Mouse (Mus musculus) embryonic facial prominence, embryonic 14.5 days (tissue): ENCODE results near the gene Prss53. TPM values are rescaled to one million over a fixed set of nuclear protein-coding genes. Genes with fewer than 3 reads are reported as not detected.

Source experiments
- ATAC-seq: fragments of 200-750 bp; cut with Nextera tagmentation; 2 replicates; pipeline ENCODE4 v1.8.0; 2017; ENCODE audit warnings: low read depth, moderate number of reproducible peaks, moderate TSS enrichment
- DNase-seq: peaks from one replicate; pipeline ENCODE4 v3.0.0-alpha.2; 2015; ENCODE audit warnings: low spot score
- H3K27ac ChIP-seq: fragments of 300-500 bp; sonication (generic); replicated peaks from 2 replicates; pipeline ENCODE4 v1.5.1; 2014; ENCODE audit warnings: low read depth, mild to moderate bottlenecking, low read length, moderate library complexity
- H3K27me3 ChIP-seq: fragments of 300-500 bp; sonication (generic); replicated peaks from 2 replicates; pipeline ENCODE4 v1.6.1; 2014; ENCODE audit warnings: low read length; ENCODE audit not compliant: control insufficient read depth, insufficient read depth
- H3K36me3 ChIP-seq: fragments of 300-500 bp; sonication (generic); 2 replicates; pipeline ENCODE4 v1.6.1; 2014; ENCODE audit warnings: low read length, mixed read lengths; ENCODE audit not compliant: control insufficient read depth, insufficient read depth
- H3K4me1 ChIP-seq: fragments of 300-500 bp; sonication (generic); 2 replicates; pipeline ENCODE4 v1.6.1; 2014; ENCODE audit warnings: antibody characterized with exemption, low read length; ENCODE audit not compliant: control insufficient read depth, insufficient read depth
- H3K4me2 ChIP-seq: fragments of 300-500 bp; sonication (generic); 2 replicates; pipeline ENCODE4 v1.6.1; 2014; ENCODE audit warnings: low read depth, mild to moderate bottlenecking, low read length, moderate library complexity, mixed read lengths
- H3K4me3 ChIP-seq: fragments of 300-500 bp; sonication (generic); 2 replicates; pipeline ENCODE4 v1.5.1; 2014; ENCODE audit warnings: low read depth, mild to moderate bottlenecking, low read length
- H3K9ac ChIP-seq: fragments of 300-500 bp; sonication (generic); 2 replicates; pipeline ENCODE4 v1.6.1; 2014; ENCODE audit warnings: low read depth, mild to moderate bottlenecking, low read length, moderate library complexity, mixed read lengths
- H3K9me3 ChIP-seq: fragments of 300-500 bp; sonication (generic); 2 replicates; pipeline ENCODE4 v1.6.1; 2016; ENCODE audit warnings: low read length; ENCODE audit not compliant: control insufficient read depth
- WGBS: fragments of 180-500 bp; shearing (Covaris S2); extraction: QIAGEN DNeasy Blood & Tissue Kit; methylation state at CpG from one replicate; pipeline ENCODE4 v1.1.7; 2014; 5-methylcytosine and 5-hydroxymethylcytosine counted together
- polyA plus RNA-seq: library from polyadenylated mRNA; unstranded; fragments of >200 nt; fragmentation: Nextera tagmentation; extraction: Ambion mirVana; gene quantifications from 2 replicates; pipeline ENCODE4 v1.2.1, GENCODE M21; 2014

Gene Prss53
- polyA plus RNA-seq, 1 experiment from 2014 or later: 2.4 TPM

- 72% methylated on average over 6 of the region's 6 CpGs for WGBS
- Histone ChIP-seq H3K9ac (no peak overlapping the region), H3K27me3 (no peaks in the 10 kb centered on the region), H3K27ac (no peak overlapping the region), H3K4me1 (no peaks in the 10 kb centered on the region), H3K4me2 (no peak overlapping the region), H3K9me3 (no peaks in the 10 kb centered on the region), H3K4me3 (no peak overlapping the region), H3K36me3 (peaks cover 70% of the 10 kb centered on the region)
- DNase-seq (no peak), ATAC-seq (no peak)
These were observed 31.9 kb upstream of the Prss53 start for GRCm38 (mm10) chr7:127922451-127923275.

- Histone ChIP-seq H3K27ac (no peak overlapping the region), H3K4me1 (no peaks in the 10 kb centered on the region), H3K36me3 (peaks cover 76% of the 10 kb centered on the region), H3K27me3 (no peaks in the 10 kb centered on the region), H3K4me3 (no peak overlapping the region), H3K9me3 (no peaks in the 10 kb centered on the region), H3K9ac (no peak overlapping the region), H3K4me2 (no peak overlapping the region)
- ATAC-seq: no peak
- no peak for DNase-seq
- 72% methylated on average over 7 of the region's 8 CpGs for WGBS
These were observed 30.7 kb upstream of the Prss53 start for GRCm38 (mm10) chr7:127921516-127921915.

- ATAC-seq: no peak
- DNase-seq: no peak
- WGBS: 73% methylated on average over 7 of the region's 7 CpGs
- Histone ChIP-seq H3K4me2 (no peak overlapping the region), H3K9ac (no peak overlapping the region), H3K27ac (no peak overlapping the region), H3K4me1 (no peaks in the 10 kb centered on the region), H3K4me3 (no peak overlapping the region), H3K36me3 (peaks cover 75% of the 10 kb centered on the region), H3K27me3 (no peaks in the 10 kb centered on the region), H3K9me3 (no peaks in the 10 kb centered on the region)
These were observed 28.5 kb upstream of the Prss53 start for GRCm38 (mm10) chr7:127919290-127919689.

- peaks cover 65% of the 10 kb centered on the region for H3K36me3 ChIP-seq
- WGBS: 54% methylated on average over 3 of the region's 3 CpGs
- H3K4me1 ChIP-seq: peaks cover 1% of the 10 kb centered on the region; the same call in 1 of the 2 replicates
- no peak overlapping the region for H3K4me3 ChIP-seq
- no peak overlapping the region for H3K4me2 ChIP-seq
- no peak overlapping the region for H3K9ac ChIP-seq
- no peaks in the 10 kb centered on the region for H3K27me3 ChIP-seq
- no peak overlapping the region for H3K27ac ChIP-seq
- ATAC-seq (no peak), DNase-seq (no peak)
- H3K9me3 ChIP-seq: no peaks in the 10 kb centered on the region
These were observed 27.4 kb upstream of the Prss53 start for GRCm38 (mm10) chr7:127918203-127918602.

GRCm38 (mm10) chr7:127915293-127915692, 24.5 kb upstream of the Prss53 start:
- Histone ChIP-seq H3K4me3 (no peak overlapping the region), H3K4me1 (peaks cover 4% of the 10 kb centered on the region; the same call in 1 of the 2 replicates)
- WGBS: 85% methylated on average over 12 of the region's 12 CpGs

GRCm38 (mm10) chr7:127912938-127913337, 22.2 kb upstream of the Prss53 start:
- H3K9ac ChIP-seq: peak overlapping the region; percentile 84
- ATAC-seq: no peak
- DNase-seq: no peak
- H3K4me3 ChIP-seq: peak overlapping the region; percentile 90
- no peaks in the 10 kb centered on the region for H3K9me3 ChIP-seq
- peak overlapping the region; percentile 78 for H3K4me2 ChIP-seq
- WGBS: 29% methylated on average over 4 of the region's 4 CpGs
- H3K27ac ChIP-seq: peak overlapping the region; percentile 92
- H3K27me3 ChIP-seq: no peaks in the 10 kb centered on the region
- H3K36me3 ChIP-seq: peaks cover 49% of the 10 kb centered on the region
- H3K4me1 ChIP-seq: peaks cover 4% of the 10 kb centered on the region; the same call in 1 of the 2 replicates

More at GRCm38 (mm10) chr7:127915293-127915692, 24.5 kb upstream of the Prss53 start:
- Histone ChIP-seq H3K36me3 (peaks cover 37% of the 10 kb centered on the region), H3K27me3 (no peaks in the 10 kb centered on the region), H3K4me2 (no peak overlapping the region), H3K9me3 (no peaks in the 10 kb centered on the region), H3K9ac (no peak overlapping the region), H3K27ac (no peak overlapping the region)
- ATAC-seq: no peak
- no peak for DNase-seq

- Histone ChIP-seq H3K4me1 (peaks cover 4% of the 10 kb centered on the region; the same call in 1 of the 2 replicates), H3K4me3 (peak within 1 kb of the TSS; percentile 90), H3K27me3 (no peaks in the 10 kb centered on the region), H3K9ac (peak within 1 kb of the TSS; percentile 84), H3K9me3 (no peaks in the 10 kb centered on the region), H3K4me2 (peak within 1 kb of the TSS; percentile 78), H3K27ac (peak within 1 kb of the TSS; percentile 92), H3K36me3 (peaks cover 51% of the 10 kb centered on the region)
- DNase-seq (peak; percentile 97), ATAC-seq (peak; percentile 97)
- 1% methylated on average over 39 of the region's 40 CpGs for WGBS
These were observed 21.6 kb upstream of the Prss53 start, which contains the start of gene Kat8 for GRCm38 (mm10) chr7:127912190-127912871. Gene Kat8 (plus strand): TSS chr7:127912516.

- Histone ChIP-seq H3K9me3 (no peaks in the 10 kb centered on the region), H3K4me2 (no peak overlapping the region), H3K27ac (no peak overlapping the region), H3K9ac (no peak overlapping the region), H3K27me3 (no peaks in the 10 kb centered on the region), H3K36me3 (peaks cover 51% of the 10 kb centered on the region), H3K4me3 (no peak overlapping the region), H3K4me1 (peaks cover 7% of the 10 kb centered on the region)
- WGBS: 84% methylated on average over 4 of the region's 4 CpGs
- ATAC-seq: no peak
- DNase-seq: no peak
These were observed 17.9 kb upstream of the Prss53 start for GRCm38 (mm10) chr7:127908656-127909055.
